Mouse (Mus musculus) CH12.LX (cell line): Measurements from ENCODE around the gene Dcaf8. TPM values are rescaled to one million over a fixed set of nuclear protein-coding genes. Genes with fewer than 3 reads are reported as not detected.

ENCODE experiments used
- DNase-seq: peaks from one replicate; pipeline ENCODE4 v3.0.0-alpha.2; 2013; ENCODE audit errors: extremely low read depth
- H3K27ac ChIP-seq: 2 replicates; pipeline ENCODE4 v1.5.1; 2012; ENCODE audit warnings: low read depth, mild to moderate bottlenecking, control low read depth, moderate library complexity; ENCODE audit not compliant: insufficient read depth
- H3K27me3 ChIP-seq: replicated peaks from 2 replicates; pipeline ENCODE3; 2012; ENCODE audit warnings: inconsistent platforms
- H3K36me3 ChIP-seq, 2 experiments: replicated peaks in 1 of 2; 2 replicates each; pipeline versions ENCODE3 to v1.6.1; 2012; ENCODE audit warnings: inconsistent platforms in 1 of 2, low read length in 1 of 2, mild to moderate bottlenecking in 1 of 2, mixed read lengths in 1 of 2, moderate library complexity in 1 of 2; ENCODE audit not compliant: control insufficient read depth in 1 of 2, insufficient read depth in 1 of 2
- H3K4me1 ChIP-seq, 2 experiments: 2 replicates each; pipeline ENCODE4 v1.6.1; 2012; ENCODE audit warnings: inconsistent platforms in 1 of 2, moderate library complexity in 1 of 2; ENCODE audit not compliant: insufficient read depth in 2 of 2, control insufficient read depth in 1 of 2
- H3K4me2 ChIP-seq: 2 replicates; pipeline ENCODE4 v1.6.1; 2012; ENCODE audit warnings: low read depth, mild to moderate bottlenecking, control low read depth; ENCODE audit not compliant: poor library complexity, insufficient read depth, severe bottlenecking
- H3K4me3 ChIP-seq, 3 experiments: fragments of 150-350 bp in 1 of 3; sonication (generic) in 1 of 3; replicated peaks in 1 of 3; 2 replicates each; pipeline versions ENCODE3 to v1.5.1; 2011 to 2012; ENCODE audit warnings: low read depth in 2 of 3, low read length in 2 of 3, mild to moderate bottlenecking in 2 of 3, moderate library complexity in 2 of 3, control low read depth in 1 of 3, improper control_type of control experiment in 1 of 3, inconsistent platforms in 1 of 3, mixed read lengths in 1 of 3; ENCODE audit not compliant: poor library complexity in 1 of 3
- H3K79me2 ChIP-seq: replicated peaks from 2 replicates; pipeline ENCODE4 v1.6.1; 2012; ENCODE audit warnings: mild to moderate bottlenecking, moderate library complexity; ENCODE audit not compliant: control insufficient read depth, poor library complexity, insufficient read depth, severe bottlenecking; ENCODE audit errors: extremely low read depth
- H3K9ac ChIP-seq: 2 replicates; pipeline ENCODE4 v1.6.1; 2012; ENCODE audit warnings: low read depth, mild to moderate bottlenecking, control low read depth, moderate library complexity; ENCODE audit not compliant: insufficient read depth
- H3K9me3 ChIP-seq: replicated peaks from 2 replicates; pipeline ENCODE3; 2012; ENCODE audit warnings: low read length, inconsistent platforms, mixed read lengths
- CHD2 ChIP-seq: IDR thresholded peaks from 2 replicates; pipeline ENCODE4 v1.6.1; 2011; ENCODE audit warnings: low read length, improper control_type of control experiment
- E2F4 ChIP-seq: IDR thresholded peaks from 2 replicates; pipeline ENCODE4 v1.6.1; 2011; ENCODE audit warnings: low read depth, low read length, improper control_type of control experiment; ENCODE audit not compliant: insufficient replicate concordance
- EP300 ChIP-seq: IDR thresholded peaks from 2 replicates; pipeline ENCODE4 v1.6.1; 2011; ENCODE audit warnings: low read length, improper control_type of control experiment
- GABPA ChIP-seq: IDR thresholded peaks from 2 replicates; pipeline ENCODE4 v1.6.1; 2012; ENCODE audit warnings: low read depth, low read length, improper control_type of control experiment, inconsistent platforms; ENCODE audit not compliant: insufficient replicate concordance
- HCFC1 ChIP-seq: IDR thresholded peaks from 2 replicates; pipeline ENCODE4 v1.6.1; 2012; ENCODE audit warnings: low read depth, mild to moderate bottlenecking, inconsistent platforms, low read length, improper control_type of control experiment
- JUN ChIP-seq: IDR thresholded peaks from 2 replicates; pipeline ENCODE4 v1.6.1; 2011; ENCODE audit warnings: low read depth, mild to moderate bottlenecking, low read length, improper control_type of control experiment, moderate library complexity; ENCODE audit not compliant: insufficient read depth
- JUND ChIP-seq: conservative IDR thresholded peaks from 2 replicates; pipeline ENCODE4 v1.6.1; 2011; ENCODE audit warnings: low read depth, low read length, improper control_type of control experiment
- KAT2A ChIP-seq: IDR thresholded peaks from 2 replicates; pipeline ENCODE4 v1.6.1; 2012; ENCODE audit warnings: low read length, improper control_type of control experiment, inconsistent platforms; ENCODE audit not compliant: insufficient replicate concordance
- MAFK ChIP-seq: IDR thresholded peaks from 2 replicates; pipeline ENCODE4 v1.6.1; 2011; ENCODE audit warnings: low read length, improper control_type of control experiment; ENCODE audit not compliant: insufficient replicate concordance
- MAX ChIP-seq: IDR thresholded peaks from 2 replicates; pipeline ENCODE4 v1.6.1; 2011; ENCODE audit warnings: low read length, improper control_type of control experiment
- MAZ ChIP-seq: IDR thresholded peaks from 2 replicates; pipeline ENCODE4 v1.6.1; 2012; ENCODE audit warnings: low read depth, mild to moderate bottlenecking, inconsistent platforms, low read length, improper control_type of control experiment, moderate library complexity
- POLR2A ChIP-seq: IDR thresholded peaks from 2 replicates; pipeline ENCODE4 v1.6.1; 2011; ENCODE audit warnings: low read depth, mild to moderate bottlenecking, improper control_type of control experiment, low read length
- POLR2AphosphoS2 ChIP-seq: IDR thresholded peaks from 2 replicates; pipeline ENCODE4 v1.6.1; 2011; ENCODE audit warnings: low read depth, low read length, improper control_type of control experiment
- RAD21 ChIP-seq: IDR thresholded peaks from 2 replicates; pipeline ENCODE4 v1.6.1; 2011; ENCODE audit warnings: low read depth, mild to moderate bottlenecking, low read length, improper control_type of control experiment, moderate library complexity
- RCOR1 ChIP-seq: conservative IDR thresholded peaks from 2 replicates; pipeline ENCODE4 v1.6.1; 2012; ENCODE audit warnings: low read depth, mild to moderate bottlenecking, inconsistent platforms, low read length, improper control_type of control experiment
- SIN3A ChIP-seq: IDR thresholded peaks from 2 replicates; pipeline ENCODE4 v1.6.1; 2012; ENCODE audit warnings: low read length, improper control_type of control experiment, inconsistent platforms
- TBP ChIP-seq: conservative IDR thresholded peaks from 2 replicates; pipeline ENCODE4 v1.6.1; 2011; ENCODE audit warnings: low read depth, low read length, improper control_type of control experiment
- UBTF ChIP-seq: IDR thresholded peaks from 2 replicates; pipeline ENCODE4 v1.6.1; 2012; ENCODE audit warnings: low read depth, mild to moderate bottlenecking, inconsistent platforms, low read length, improper control_type of control experiment, moderate library complexity
- ZC3H11A ChIP-seq: IDR thresholded peaks from 2 replicates; pipeline ENCODE4 v1.6.1; 2012; ENCODE audit warnings: low read depth, mild to moderate bottlenecking, inconsistent platforms, low read length, improper control_type of control experiment
- ZKSCAN1 ChIP-seq: IDR thresholded peaks from 2 replicates; pipeline ENCODE4 v1.6.1; 2012; ENCODE audit warnings: low read depth, inconsistent platforms, low read length, improper control_type of control experiment, borderline replicate concordance
- ZNF384 ChIP-seq: IDR thresholded peaks from 2 replicates; pipeline ENCODE4 v1.6.1; 2012; ENCODE audit warnings: low read depth, low read length, improper control_type of control experiment, inconsistent platforms
- dilution Hi-C: fragments of 300-500 bp; cut with MboI; formaldehyde crosslinking; loops from 2 replicates; pipeline ENCODE4 v1.14.3; 2020; ENCODE audit warnings: low sequenced_read_pairs; ENCODE audit not compliant: extremely low pct_unique_long_range_greater_than_20kb, extremely low pct_ligation_motif_present
- in situ Hi-C: fragments of 300-500 bp; cut with MboI; formaldehyde crosslinking; loops from 3 replicates; pipeline ENCODE4 v1.14.3; 2019; ENCODE audit warnings: low sequenced_read_pairs, low pct_ligation_motif_present, low pct_unique_long_range_greater_than_20kb, mixed read lengths
- polyA plus RNA-seq: library from polyadenylated mRNA; unstranded; fragments of >175 nt; gene quantifications from 2 replicates; pipeline ENCODE4 v1.2.1, GENCODE M21; 2012; ENCODE audit warnings: low read depth; ENCODE audit not compliant: insufficient read length
- total RNA-seq, 2 experiments: library from RNA; depleted of rRNA; stranded (reverse); fragments of 300-350 nt in 1 of 2; fragments of >200 nt in 1 of 2; gene quantifications; 2 replicates each; pipeline ENCODE4 v1.2.3; 2012 to 2014

Dcaf8 gene
- total and polyA plus RNA-seq, 3 experiments = 46.2 to 77.2 (median 58.5) TPM

- Histone ChIP-seq H3K4me3 (no peak overlapping the region), H3K4me2 (no peak overlapping the region), H3K79me2 (no peaks in the 10 kb centered on the region), H3K4me1 (peaks cover 0 to 6% of the 10 kb centered on the region in 2 experiments; a peak in 2 of 4 replicates), H3K27ac (no peak overlapping the region), H3K27me3 (no peaks in the 10 kb centered on the region), H3K9me3 (no peaks in the 10 kb centered on the region), H3K9ac (no peak overlapping the region), H3K36me3 (peaks cover 0 to 10% of the 10 kb centered on the region in 2 experiments)
- in situ Hi-C loops = no loop called here
- dilution Hi-C loops = no loop called here
- TF ChIP-seq JUN = no peak
- TF ChIP-seq ZKSCAN1 = no peak
- TF ChIP-seq JUND = no peak
- no peak for TF ChIP-seq UBTF
- TF ChIP-seq POLR2A = no peak
- no peak for TF ChIP-seq MAFK
- TF ChIP-seq RAD21 = no peak
- DNase-seq = no peak
Observed at GRCm38 (mm10) chr1:172140160-172140559, 7.7 kb upstream of the Dcaf8 start.

- in situ Hi-C loops (no loop called here), dilution Hi-C loops (no loop called here)
- Histone ChIP-seq H3K36me3 (peaks cover 0 to 6% of the 10 kb centered on the region in 2 experiments), H3K9me3 (no peaks in the 10 kb centered on the region), H3K27me3 (no peaks in the 10 kb centered on the region), H3K4me1 (peaks cover 0 to 6% of the 10 kb centered on the region in 2 experiments; a peak in 2 of 4 replicates), H3K4me2 (no peak overlapping the region), H3K79me2 (no peaks in the 10 kb centered on the region), H3K27ac (no peak overlapping the region), H3K4me3 (no peak overlapping the region), H3K9ac (no peak overlapping the region)
- no peak for DNase-seq
- TF ChIP-seq CHD2 = no peak
- TF ChIP-seq RAD21 = no peak
- TF ChIP-seq MAX = no peak
- no peak for TF ChIP-seq TBP
- no peak for TF ChIP-seq MAZ
- no peak for TF ChIP-seq JUND
- no peak for TF ChIP-seq HCFC1
- TF ChIP-seq POLR2AphosphoS2 = no peak
- no peak for TF ChIP-seq ZC3H11A
- TF ChIP-seq EP300 = no peak
- TF ChIP-seq E2F4 = no peak
- TF ChIP-seq POLR2A = no peak
- no peak for TF ChIP-seq GABPA
- TF ChIP-seq KAT2A = no peak
- TF ChIP-seq SIN3A = no peak
- no peak for TF ChIP-seq RCOR1
- no peak for TF ChIP-seq ZNF384
- no peak for TF ChIP-seq JUN
- TF ChIP-seq ZKSCAN1 = no peak
Observed at GRCm38 (mm10) chr1:172140825-172141224, 7.1 kb upstream of the Dcaf8 start.
